Mouse (Mus musculus) heart, postnatal 0 days (tissue): ENCODE measurements around the gene Top3b.

ENCODE experiments used
- CTCF ChIP-seq: IDR thresholded peaks from 2 replicates; pipeline ENCODE4 v1.5.1; 2016; ENCODE audit warnings: antibody characterized with exemption, control low read depth, low read depth
- EP300 ChIP-seq: IDR thresholded peaks from 2 replicates; pipeline ENCODE4 v1.6.1; 2016; ENCODE audit warnings: antibody characterized with exemption, low read depth

GRCm38 (mm10) chr16:16888341-16888740 lies 17.8 kb downstream of the Top3b start:
- no peak for TF ChIP-seq CTCF
- TF ChIP-seq EP300 = no peak
